Mouse (Mus musculus) hindbrain, embryonic 11.5 days (tissue): ENCODE measurements at regions not wholly inside any gene's neighbourhood (a gene's known extent, or its start where the extent isn't known, plus 50 kb on each side); places are given as distances from the start of the nearest gene placed in this dataset.

ENCODE experiments used
- ATAC-seq: fragments of 200-750 bp; cut with Nextera tagmentation; 2 replicates; pipeline ENCODE4 v1.8.0; 2017; ENCODE audit warnings: mild to moderate bottlenecking, moderate TSS enrichment, moderate library complexity; ENCODE audit not compliant: low FRiP score
- DNase-seq: peaks from one replicate; pipeline ENCODE4 v3.0.0-alpha.2; 2015; ENCODE audit warnings: low spot score
- H3K27ac ChIP-seq: fragments of 300-500 bp; sonication (generic); 2 replicates; pipeline ENCODE4 v1.5.1; 2014; ENCODE audit warnings: mild to moderate bottlenecking, low read depth, low read length
- H3K27me3 ChIP-seq: fragments of 300-500 bp; sonication (generic); 2 replicates; pipeline ENCODE4 v1.6.1; 2014; ENCODE audit warnings: mild to moderate bottlenecking, low read length, moderate library complexity, mixed read lengths; ENCODE audit not compliant: control insufficient read depth, insufficient read depth
- H3K36me3 ChIP-seq: fragments of 300-500 bp; sonication (generic); 2 replicates; pipeline ENCODE4 v1.6.1; 2014; ENCODE audit warnings: mild to moderate bottlenecking, low read length, moderate library complexity, mixed read lengths; ENCODE audit not compliant: control insufficient read depth, insufficient read depth
- H3K4me1 ChIP-seq: fragments of 300-500 bp; sonication (generic); replicated peaks from 2 replicates; pipeline ENCODE4 v1.6.1; 2014; ENCODE audit warnings: low read length, mixed read lengths; ENCODE audit not compliant: control insufficient read depth, insufficient read depth
- H3K4me2 ChIP-seq: fragments of 300-500 bp; sonication (generic); replicated peaks from 2 replicates; pipeline ENCODE4 v1.6.1; 2014; ENCODE audit warnings: mild to moderate bottlenecking, low read depth, low read length
- H3K4me3 ChIP-seq: fragments of 300-500 bp; sonication (generic); 2 replicates; pipeline ENCODE4 v1.5.1; 2014; ENCODE audit warnings: low read depth, low read length
- H3K9ac ChIP-seq: fragments of 300-500 bp; sonication (generic); 2 replicates; pipeline ENCODE4 v1.6.1; 2014; ENCODE audit warnings: low read depth, low read length
- H3K9me3 ChIP-seq: fragments of 300-500 bp; sonication (generic); 2 replicates; pipeline ENCODE4 v1.6.1; 2016; ENCODE audit warnings: low read length; ENCODE audit not compliant: control insufficient read depth
- WGBS: fragments of 180-500 bp; shearing (Covaris S2); extraction: QIAGEN DNeasy Blood & Tissue Kit; methylation state at CpG from one replicate; pipeline ENCODE4 v1.1.7; 2014; 5-methylcytosine and 5-hydroxymethylcytosine counted together

GRCm38 (mm10) chr4:87359004-87359403, 128.7 kb upstream of the Slc24a2 start:
- no peaks in the 10 kb centered on the region for H3K4me1 ChIP-seq
- H3K9ac ChIP-seq = no peak overlapping the region
- H3K9me3 ChIP-seq = no peaks in the 10 kb centered on the region
- no peaks in the 10 kb centered on the region for H3K27me3 ChIP-seq
- WGBS = 90% methylated on average over 3 of the region's 3 CpGs
- DNase-seq (no peak), ATAC-seq (no peak)
- no peak overlapping the region for H3K4me2 ChIP-seq
- no peak overlapping the region for H3K27ac ChIP-seq
- no peak overlapping the region for H3K4me3 ChIP-seq
- no peaks in the 10 kb centered on the region for H3K36me3 ChIP-seq

GRCm38 (mm10) chr4:87332968-87333367, 102.7 kb upstream of the Slc24a2 start:
- DNase-seq = no peak
- Histone ChIP-seq H3K36me3 (no peaks in the 10 kb centered on the region), H3K4me1 (no peaks in the 10 kb centered on the region), H3K27me3 (no peaks in the 10 kb centered on the region), H3K4me2 (no peak overlapping the region), H3K27ac (no peak overlapping the region), H3K9me3 (no peaks in the 10 kb centered on the region), H3K4me3 (no peak overlapping the region), H3K9ac (no peak overlapping the region)
- 95% methylated on average over 2 of the region's 2 CpGs for WGBS
- no peak for ATAC-seq

GRCm38 (mm10) chr4:87329136-87329535, 98.9 kb upstream of the Slc24a2 start:
- Histone ChIP-seq H3K4me2 (no peak overlapping the region), H3K27me3 (no peaks in the 10 kb centered on the region), H3K9me3 (no peaks in the 10 kb centered on the region), H3K9ac (no peak overlapping the region), H3K36me3 (no peaks in the 10 kb centered on the region), H3K4me3 (no peak overlapping the region), H3K4me1 (no peaks in the 10 kb centered on the region), H3K27ac (no peak overlapping the region)
- WGBS = 71% methylated on average over 6 of the region's 6 CpGs
- no peak for DNase-seq
- ATAC-seq = no peak

- Histone ChIP-seq H3K9ac (no peak overlapping the region), H3K4me2 (no peak overlapping the region), H3K36me3 (no peaks in the 10 kb centered on the region), H3K27me3 (no peaks in the 10 kb centered on the region), H3K27ac (no peak overlapping the region), H3K4me3 (no peak overlapping the region), H3K9me3 (no peaks in the 10 kb centered on the region), H3K4me1 (no peaks in the 10 kb centered on the region)
- ATAC-seq (no peak), DNase-seq (no peak)
- WGBS = 76% methylated on average over 2 of the region's 2 CpGs
These were observed 91.6 kb upstream of the Slc24a2 start for GRCm38 (mm10) chr4:87321726-87322349.

- Histone ChIP-seq H3K4me2 (no peak overlapping the region), H3K4me1 (no peaks in the 10 kb centered on the region), H3K9ac (no peak overlapping the region), H3K9me3 (no peaks in the 10 kb centered on the region), H3K4me3 (no peak overlapping the region), H3K36me3 (no peaks in the 10 kb centered on the region), H3K27ac (no peak overlapping the region), H3K27me3 (no peaks in the 10 kb centered on the region)
- DNase-seq (no peak), ATAC-seq (no peak)
- 83% methylated on average over 5 of the region's 5 CpGs for WGBS
These were observed 67.9 kb upstream of the Slc24a2 start for GRCm38 (mm10) chr4:87298129-87298528.

- Histone ChIP-seq H3K4me2 (no peak overlapping the region), H3K4me1 (no peaks in the 10 kb centered on the region), H3K36me3 (no peaks in the 10 kb centered on the region), H3K4me3 (no peak overlapping the region), H3K27ac (no peak overlapping the region), H3K9ac (no peak overlapping the region), H3K9me3 (no peaks in the 10 kb centered on the region), H3K27me3 (no peaks in the 10 kb centered on the region)
- ATAC-seq = no peak
- no peak for DNase-seq
These were observed 64.3 kb upstream of the Slc24a2 start for GRCm38 (mm10) chr4:87294538-87294937.
